Mouse (Mus musculus) bone marrow, adult 2 months (tissue): ENCODE results near the gene Eif4g3.

Experiments used
- CTCF ChIP-seq: fragments of 200-500 bp; IDR thresholded peaks from 2 replicates; pipeline ENCODE4 v1.5.1; 2011; ENCODE audit warnings: low read length, control low read depth; ENCODE audit not compliant: control insufficient read depth, insufficient read depth
- POLR2A ChIP-seq: fragments of 200-500 bp; IDR thresholded peaks from 2 replicates; pipeline ENCODE4 v1.6.1; 2011; ENCODE audit warnings: low read depth, mild to moderate bottlenecking, control low read depth, low read length, borderline replicate concordance; ENCODE audit not compliant: control insufficient read depth

DNA sequence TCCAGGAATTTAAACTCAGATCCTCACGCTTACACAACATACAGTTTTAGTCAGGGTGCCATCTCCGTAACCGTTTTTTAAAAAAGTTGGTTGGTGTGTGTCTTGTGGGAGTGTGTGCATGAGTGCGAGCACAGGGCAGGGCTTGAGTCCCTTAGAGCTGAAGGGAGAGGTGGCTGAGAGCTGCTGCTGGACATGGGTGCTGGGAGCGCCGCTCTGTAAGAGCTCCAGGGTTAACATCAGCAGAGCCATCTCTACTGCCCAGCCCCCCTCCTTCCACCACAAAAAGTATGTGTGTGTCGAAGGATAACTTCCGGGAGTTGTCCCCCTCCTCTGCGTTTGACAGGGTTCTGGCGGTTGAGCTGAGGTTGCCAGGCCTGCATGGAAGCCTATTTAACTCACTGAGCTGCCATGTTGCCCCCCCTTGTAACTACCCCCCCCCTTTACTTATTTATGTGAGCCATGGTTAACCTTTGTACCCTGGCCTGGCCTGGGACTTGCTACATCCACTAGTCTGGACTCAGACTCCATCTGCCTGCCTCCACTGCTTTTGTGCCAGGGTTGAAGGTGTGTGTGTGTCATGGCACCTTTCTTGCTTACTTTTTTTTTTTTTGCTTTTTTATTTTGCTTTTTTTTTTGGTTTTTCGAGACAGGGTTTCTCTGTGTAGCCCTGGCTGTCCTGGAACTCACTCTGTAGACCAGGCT lies 11.2 kb downstream of the Eif4g3 start:
- TF ChIP-seq POLR2A (no peak), CTCF (no peak)
